Mouse (Mus musculus): ENCODE measurements around the gene Aar2.
A peak's percentile ranks its signal among the peaks of the same experiment; 100 is the strongest.

Aar2 gene

GRCm38 (mm10) chr2:156569261-156569660 is 21.9 kb downstream of the Aar2 start:
- no peak for DNase-seq

- peak; percentile 21 for DNase-seq
Observed at GRCm38 (mm10) chr2:156571521-156571920, 24.1 kb downstream of the Aar2 start.

GRCm38 (mm10) chr2:156576850-156577587 is 29.6 kb downstream of the Aar2 start:
- no peak for DNase-seq

- no peak for DNase-seq
Observed at GRCm38 (mm10) chr2:156580507-156580906, 33.1 kb downstream of the Aar2 start.

GRCm38 (mm10) chr2:156581244-156581643 is 33.9 kb downstream of the Aar2 start:
- no peak for DNase-seq

- DNase-seq: no peak
Observed at GRCm38 (mm10) chr2:156582887-156583286, 35.5 kb downstream of the Aar2 start.

GRCm38 (mm10) chr2:156584154-156584796 is 36.9 kb downstream of the Aar2 start:
- DNase-seq: peak; percentile 16

GRCm38 (mm10) chr2:156584797-156585471 is 37.5 kb downstream of the Aar2 start:
- peak; percentile 51 for DNase-seq

- no peak for DNase-seq
Observed at GRCm38 (mm10) chr2:156589481-156589880, 42.1 kb downstream of the Aar2 start.

- DNase-seq: no peak
Observed at GRCm38 (mm10) chr2:156594987-156595490, 47.7 kb downstream of the Aar2 start.

GRCm38 (mm10) chr2:156602581-156602980 is 55.2 kb downstream of the Aar2 start:
- no peak for DNase-seq

GRCm38 (mm10) chr2:156603671-156604070 is 56.3 kb downstream of the Aar2 start:
- no peak for DNase-seq

- DNase-seq: no peak
Observed at GRCm38 (mm10) chr2:156605144-156605543, 57.8 kb downstream of the Aar2 start.

GRCm38 (mm10) chr2:156605971-156606370 is 58.6 kb downstream of the Aar2 start:
- no peak for DNase-seq

- DNase-seq: peak; percentile 26
Observed at GRCm38 (mm10) chr2:156613081-156613540, 65.7 kb downstream of the Aar2 start.

- peak; percentile 20 for DNase-seq
Observed at GRCm38 (mm10) chr2:156613541-156614257, 66.3 kb downstream of the Aar2 start, which contains the start of gene Dlgap4. Gene Dlgap4, plus strand, starts transcription at chr2:156613705.

GRCm38 (mm10) chr2:156614258-156614556 is 66.8 kb downstream of the Aar2 start:
- DNase-seq: no peak

- no peak for DNase-seq
Observed at GRCm38 (mm10) chr2:156614661-156615654, 67.6 kb downstream of the Aar2 start.

GRCm38 (mm10) chr2:156616513-156616912 is 69.1 kb downstream of the Aar2 start:
- no peak for DNase-seq

GRCm38 (mm10) chr2:156617536-156617935 is 70.2 kb downstream of the Aar2 start:
- peak; percentile 19 for DNase-seq

Measured in kidney, postnatal 14 days (tissue).